Mouse (Mus musculus) adrenal gland, postnatal 0 days (tissue): ENCODE data around the gene Nufip1. TPM values are rescaled to one million over a fixed set of nuclear protein-coding genes. Genes with fewer than 3 reads are reported as not detected.

Experiments used
- polyA plus RNA-seq: library from polyadenylated mRNA; unstranded; fragments of >200 nt; fragmentation: Nextera tagmentation; extraction: Ambion mirVana; gene quantifications from 2 replicates; pipeline ENCODE4 v1.2.1, GENCODE M21; 2015

Gene Nufip1
- polyA plus RNA-seq = 9.7 and 11.9 TPM in 2 replicates

DNA sequence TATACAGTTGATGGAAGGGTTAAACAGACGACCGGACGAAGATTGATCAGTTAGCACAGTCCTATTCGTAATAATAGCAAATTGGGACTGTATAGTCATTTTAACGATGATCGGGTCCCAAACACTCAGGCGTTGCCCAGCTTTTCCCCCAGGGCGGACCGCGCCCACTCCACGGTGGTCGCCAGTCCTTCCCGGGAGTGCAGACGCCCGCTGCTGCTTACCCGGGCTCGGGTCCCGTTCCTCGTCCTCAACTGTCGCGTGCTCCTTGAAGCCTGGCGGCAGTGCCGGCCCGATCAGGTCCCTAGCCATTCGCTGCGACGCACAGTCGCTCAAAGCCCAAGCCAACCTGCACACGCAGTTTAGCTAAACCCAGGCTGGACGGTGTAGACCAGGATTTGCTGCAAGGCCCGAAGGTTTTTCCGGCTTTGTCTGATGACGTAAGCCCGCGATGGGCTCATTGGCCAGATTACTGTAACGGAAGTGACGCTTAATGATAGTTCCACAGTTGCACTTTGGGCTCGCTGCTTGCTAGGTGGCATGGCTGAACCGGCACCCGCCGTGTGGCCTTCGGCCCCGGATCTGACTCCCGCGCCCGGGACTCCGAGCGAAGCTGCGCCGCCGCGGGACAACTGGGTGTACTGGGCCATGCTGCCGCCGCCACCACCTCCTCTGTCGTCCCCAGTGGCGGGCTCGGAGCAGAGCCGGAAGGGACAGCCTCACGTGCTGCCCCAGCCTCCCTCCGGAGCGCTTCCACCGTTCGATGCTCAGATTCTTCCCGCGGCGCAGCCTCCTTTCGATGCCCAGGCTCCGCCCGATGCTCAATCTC, at the start of gene Nufip1, which contains the start of gene Gpalpp1:
Gene Nufip1, plus strand, starts transcription at position 496 of the 826 bp plus-strand sequence.
Gene Gpalpp1, minus strand, starts transcription at position 365 of the 826 bp plus-strand sequence.

Other genes with a start within 250 kb of the Nufip1 start
- gene Kctd4, start 155.9 kb upstream of the Nufip1 start, polyA plus RNA-seq = 0.20 and 0.40 TPM in 2 replicates
- gene Gtf2f2, start 100.0 kb upstream of the Nufip1 start, polyA plus RNA-seq = 40.7 and 44.2 TPM in 2 replicates
- 6.8 and 8.3 TPM in 2 replicates for gene Gpalpp1, start 131 bp upstream of the Nufip1 start, polyA plus RNA-seq